15 mouse cellular contexts compared by ENCODE assay signal in genomic region chr6:114289106-114289505, GRCm38 (mm10). TPM values are rescaled to one million over a fixed set of nuclear protein-coding genes. Genes with fewer than 3 reads are reported as not detected.
A peak's percentile ranks its signal among the peaks of the same experiment; 100 is the strongest.
DNase-seq lines count a peak whose midpoint lies in the region; ATAC-seq and TF ChIP-seq lines count a peak whose summit lies in the region.
"Had no signal": no experiment of that assay in that cellular context is flagged by ENCODE, and none has a peak within 500 bp of the region (broad histone marks: within the 10 kb centered on the region; RNA-seq: fewer than 3 reads in every experiment).

No protein-coding gene starts in this region.

- peaks cover 16% of the 10 kb centered on the region for H3K27me3 ChIP-seq in forebrain, embryonic 12.5 days
- H3K27me3 ChIP-seq in hindbrain, embryonic 14.5 days (ENCODE audit: control insufficient read depth, insufficient read depth, low read length): no peaks in the 10 kb centered on the region
- H3K27me3 ChIP-seq in midbrain, embryonic 16.5 days (ENCODE audit: control insufficient read depth, insufficient read depth, low read depth, low read length): no peaks in the 10 kb centered on the region

- WGBS in forebrain, embryonic 12.5 days: 15% methylated on average over 7 of the region's 7 CpGs
- WGBS in hindbrain, embryonic 14.5 days: 13% methylated on average over 7 of the region's 7 CpGs
- 19% methylated on average over 7 of the region's 7 CpGs for WGBS in midbrain, embryonic 16.5 days

- no peak for TF ChIP-seq POLR2A in brain, embryonic 14.5 days (IDR thresholded peaks at IDR 0.05; ENCODE audit: borderline replicate concordance, extremely low read depth, insufficient read depth, insufficient read length, poor library complexity, severe bottlenecking)

- no peak overlapping the region for H3K9ac ChIP-seq in forebrain, embryonic 12.5 days
- H3K9ac ChIP-seq in hindbrain, embryonic 14.5 days: peak overlapping the region; percentile 12; the same call in 1 of the 2 replicates
- peak overlapping the region; percentile 54; the same call in 1 of the 2 replicates for H3K9ac ChIP-seq in midbrain, embryonic 16.5 days (ENCODE audit: low read depth, low read length)
- H3K9ac ChIP-seq: embryonic facial prominence, embryonic 12.5 days; heart, embryonic 13.5 days; kidney, embryonic 15.5 days; liver, embryonic 12.5 days had no signal

- peak overlapping the region; percentile 91 for H3K27ac ChIP-seq in forebrain, embryonic 12.5 days
- peak overlapping the region; percentile 92 for H3K27ac ChIP-seq in hindbrain, embryonic 14.5 days
- H3K27ac ChIP-seq in midbrain, embryonic 16.5 days (ENCODE audit: low read length): peak overlapping the region; percentile 87
- H3K27ac ChIP-seq: embryonic facial prominence, embryonic 12.5 days; heart, embryonic 13.5 days; kidney, embryonic 15.5 days; liver, embryonic 12.5 days had no signal

- no peaks in the 10 kb centered on the region for H3K9me3 ChIP-seq in forebrain, embryonic 12.5 days
- no peaks in the 10 kb centered on the region for H3K9me3 ChIP-seq in hindbrain, embryonic 14.5 days (ENCODE audit: control insufficient read depth, low read length)
- H3K9me3 ChIP-seq in midbrain, embryonic 16.5 days (replicated peaks; ENCODE audit: control insufficient read depth, low read length, poor library complexity, severe bottlenecking): no peaks in the 10 kb centered on the region
- H3K9me3 ChIP-seq: embryonic facial prominence, embryonic 12.5 days; heart, embryonic 13.5 days; kidney, embryonic 15.5 days; liver, embryonic 12.5 days had no signal

- DNase-seq in brain, embryonic 14.5 days (ENCODE audit: low read depth): peak; percentile 95
- no peak for DNase-seq in hindbrain, embryonic 14.5 days (ENCODE audit: low spot score)
- DNase-seq in spleen, postnatal 10 days (ENCODE audit: low spot score in 2 of 2): no peak
- no peak for DNase-seq in cerebellum, postnatal 25 days
- no peak for DNase-seq in heart, adult 11 months
- DNase-seq: cerebellum, adult 11-12 months; gastrocnemius, postnatal 25 days; left cerebral cortex, postnatal 4 days; lung, postnatal 10 days had no signal

- H3K4me1 ChIP-seq in forebrain, embryonic 12.5 days: peaks cover 90% of the 10 kb centered on the region
- peaks cover 96% of the 10 kb centered on the region for H3K4me1 ChIP-seq in hindbrain, embryonic 14.5 days (replicated peaks; ENCODE audit: control insufficient read depth, insufficient read depth, low read length)
- H3K4me1 ChIP-seq in midbrain, embryonic 16.5 days (ENCODE audit: control insufficient read depth, insufficient read depth, low read length): peaks cover 96% of the 10 kb centered on the region
- H3K4me1 ChIP-seq: embryonic facial prominence, embryonic 12.5 days; heart, embryonic 13.5 days; kidney, embryonic 15.5 days; liver, embryonic 12.5 days had no signal

- no peaks in the 10 kb centered on the region for H3K36me3 ChIP-seq in forebrain, embryonic 12.5 days (replicated peaks)
- H3K36me3 ChIP-seq in hindbrain, embryonic 14.5 days (replicated peaks; ENCODE audit: control insufficient read depth, insufficient read depth): no peaks in the 10 kb centered on the region
- no peaks in the 10 kb centered on the region for H3K36me3 ChIP-seq in midbrain, embryonic 16.5 days (ENCODE audit: control insufficient read depth, insufficient read depth, low read length)
- H3K36me3 ChIP-seq: embryonic facial prominence, embryonic 12.5 days; heart, embryonic 13.5 days; kidney, embryonic 15.5 days; liver, embryonic 12.5 days had no signal

- ATAC-seq in forebrain, embryonic 12.5 days (ENCODE audit: low FRiP score): peak; percentile 77
- ATAC-seq in hindbrain, embryonic 14.5 days (ENCODE audit: low FRiP score): peak; percentile 25; the same call in 1 of the 2 replicates
- peak; percentile 16; the same call in 1 of the 2 replicates for ATAC-seq in midbrain, embryonic 16.5 days
- ATAC-seq: liver, embryonic 12.5 days had no signal

- no peak for TF ChIP-seq CTCF in brain, embryonic 14.5 days (IDR thresholded peaks at IDR 0.05; ENCODE audit: borderline replicate concordance, extremely low read depth, insufficient read depth, insufficient read length)

- H3K4me3 ChIP-seq in forebrain, embryonic 12.5 days (replicated peaks): no peak overlapping the region
- H3K4me3 ChIP-seq in hindbrain, embryonic 14.5 days (replicated peaks; ENCODE audit: low read length): no peak overlapping the region
- no peak overlapping the region for H3K4me3 ChIP-seq in midbrain, embryonic 16.5 days (ENCODE audit: low read depth, low read length)
- H3K4me3 ChIP-seq: embryonic facial prominence, embryonic 12.5 days; heart, embryonic 13.5 days; kidney, embryonic 15.5 days; liver, embryonic 12.5 days had no signal

- peak overlapping the region; percentile 32 for H3K4me2 ChIP-seq in forebrain, embryonic 12.5 days
- H3K4me2 ChIP-seq in hindbrain, embryonic 14.5 days (replicated peaks): peak overlapping the region; percentile 15
- H3K4me2 ChIP-seq in midbrain, embryonic 16.5 days (ENCODE audit: low read length): peak overlapping the region; percentile 38
- H3K4me2 ChIP-seq: embryonic facial prominence, embryonic 12.5 days; heart, embryonic 13.5 days; kidney, embryonic 15.5 days; liver, embryonic 12.5 days had no signal

RNA-seq across cellular contexts. Expression of gene Slc6a1, which starts 6.7 kb away (rescaled TPM):
- 210 and 269 TPM in 2 replicates for polyA plus RNA-seq in brain, embryonic 14.5 days (2012; rRNA removed)
- polyA plus RNA-seq in forebrain, embryonic 12.5 days (2016; fragmentation: Nextera tagmentation; extraction: Ambion mirVana): 49.9 and 57.8 TPM in 2 replicates
- 135 and 154 TPM in 2 replicates for polyA plus RNA-seq in hindbrain, embryonic 14.5 days (2014; fragmentation: Nextera tagmentation; extraction: Ambion mirVana)
- polyA plus RNA-seq in midbrain, embryonic 16.5 days (2015; fragmentation: Nextera tagmentation; extraction: Ambion mirVana): 147 and 182 TPM in 2 replicates
- polyA plus RNA-seq: liver, embryonic 12.5 days had no signal

Comparison
In these comparisons a context has a peak if more than half of its experiments do, and no peak if none do; other contexts are left out.
1. ATAC-seq: peak in every context shown above with its lines; median percentile 77 in forebrain, embryonic 12.5 days; 25 in hindbrain, embryonic 14.5 days; 16 in midbrain, embryonic 16.5 days.